Mouse (Mus musculus): Measurements from ENCODE around the gene Coq9. TPM values are rescaled to one million over a fixed set of nuclear protein-coding genes. Genes with fewer than 3 reads are reported as not detected.

Coq9 gene
- total and polyA plus RNA-seq, 2 experiments from 2014 or later, result 52.6 to 87.3 TPM

DNA sequence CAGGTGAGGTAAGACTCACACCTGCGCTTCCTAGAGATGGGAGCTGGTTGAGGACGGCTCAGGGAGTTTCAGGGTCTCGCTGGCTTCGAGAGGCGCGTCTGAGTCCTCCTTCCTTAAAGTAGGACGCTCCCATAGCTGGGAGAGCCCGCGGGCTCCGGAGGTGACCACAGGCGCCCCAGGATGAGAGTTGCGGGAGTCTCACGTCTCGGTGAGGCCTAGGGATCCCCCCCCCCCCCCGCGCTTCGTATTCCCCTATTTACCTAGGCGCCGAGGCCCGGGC, 37.7 kb downstream of the Coq9 start:
- no peaks in the 10 kb centered on the region; the same call in 1 of the 2 replicates for H3K27me3 ChIP-seq (ENCODE audit: insufficient read depth, low read length)
- TF ChIP-seq CTCF (IDR thresholded peaks at IDR 0.05; ENCODE audit: low read depth), result no peak
- H3K4me1 ChIP-seq (ENCODE audit: insufficient read depth), result peaks cover 13% of the 10 kb centered on the region
- DNase-seq (no peak), ATAC-seq (no peak)
- no peaks in the 10 kb centered on the region for H3K9me3 ChIP-seq (ENCODE audit: low read length)
- H3K4me3 ChIP-seq (ENCODE audit: low read depth, low read length), result peak overlapping the region; percentile 58
- H3K9ac ChIP-seq, result peak overlapping the region; percentile 53
- peak overlapping the region; percentile 94 for H3K4me2 ChIP-seq (ENCODE audit: low read depth)
- H3K27ac ChIP-seq (ENCODE audit: low read depth, low read length), result 0 out of 2 replicates have a peak overlapping the region, but pooled peaks have one; percentile 21
- 6% methylated on average over 11 of the region's 20 CpGs for WGBS
- no peaks in the 10 kb centered on the region for H3K36me3 ChIP-seq (ENCODE audit: insufficient read depth)

DNA sequence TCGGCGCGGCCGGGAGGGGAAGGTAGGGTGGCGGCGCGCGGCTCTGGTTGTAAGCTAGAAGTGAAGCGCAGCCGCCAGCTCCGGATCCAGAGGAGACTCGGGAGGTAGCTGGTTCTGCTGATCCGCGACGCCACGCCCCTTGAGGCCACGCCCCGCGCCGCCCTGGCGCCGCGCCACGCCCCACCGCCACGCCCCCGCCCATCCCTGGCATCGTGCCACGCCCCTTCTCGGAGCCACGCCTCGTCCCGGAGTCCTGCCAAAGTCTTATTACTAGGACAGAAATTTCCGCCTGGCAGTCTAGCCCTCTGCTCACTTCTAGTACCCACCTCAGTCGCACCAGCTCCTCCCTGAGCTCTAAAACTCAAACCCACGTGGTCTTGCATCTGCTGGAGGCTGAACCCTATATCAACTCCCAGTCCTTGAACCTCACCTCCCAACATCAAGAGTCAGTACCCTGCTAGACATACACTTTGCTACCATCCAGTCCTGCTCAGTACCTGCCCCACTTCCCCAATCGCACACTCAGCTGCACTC, 38.1 kb downstream of the Coq9 start, which contains the start of gene Dok4:
Gene Dok4 (minus strand): TSS at position 134 of the 534 bp plus-strand sequence.
- Histone ChIP-seq H3K27me3 (ENCODE audit: insufficient read depth, low read length) (no peaks in the 10 kb centered on the region; the same call in 1 of the 2 replicates), H3K9ac (peak within 1 kb of the TSS; percentile 53), H3K9me3 (ENCODE audit: low read length) (no peaks in the 10 kb centered on the region), H3K4me2 (ENCODE audit: low read depth) (peak within 1 kb of the TSS; percentile 94), H3K4me3 (ENCODE audit: low read depth, low read length) (peak within 1 kb of the TSS; percentile 58), H3K4me1 (ENCODE audit: insufficient read depth) (peaks cover 13% of the 10 kb centered on the region), H3K27ac (ENCODE audit: low read depth, low read length) (0 out of 2 replicates have a peak within 1 kb of the TSS, but pooled peaks have one; percentile 21), H3K36me3 (ENCODE audit: insufficient read depth) (no peaks in the 10 kb centered on the region)
- ATAC-seq, result peak; percentile 48
- DNase-seq, result peak; percentile 70
- under 1% methylated on average over 30 of the region's 37 CpGs for WGBS
- no peak for TF ChIP-seq CTCF (IDR thresholded peaks at IDR 0.05; ENCODE audit: low read depth)

DNA sequence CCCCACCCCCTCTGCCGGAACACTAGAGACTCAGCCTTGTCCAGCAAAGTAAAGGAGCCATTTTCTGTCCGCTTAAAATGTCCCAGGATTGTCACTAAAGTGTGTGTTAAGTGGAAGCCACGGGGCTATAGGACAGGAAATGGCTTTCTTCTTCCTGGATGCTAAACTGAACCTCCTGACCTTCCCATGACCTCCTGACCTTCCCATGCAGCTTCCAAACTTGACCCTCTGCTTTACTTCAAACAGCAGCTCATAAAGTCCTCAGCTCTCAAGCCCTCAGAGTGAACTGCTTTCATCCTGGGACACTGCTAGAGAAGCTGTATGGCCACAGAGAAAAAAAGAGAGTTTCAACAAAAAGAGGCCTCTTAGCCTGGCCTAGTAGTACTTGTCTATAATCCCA, 38.7 kb downstream of the Coq9 start:
- Histone ChIP-seq H3K4me3 (ENCODE audit: low read depth, low read length) (no peak overlapping the region), H3K9ac (no peak overlapping the region), H3K9me3 (ENCODE audit: low read length) (no peaks in the 10 kb centered on the region), H3K27ac (ENCODE audit: low read depth, low read length) (no peak overlapping the region), H3K4me1 (ENCODE audit: insufficient read depth) (peaks cover 10% of the 10 kb centered on the region; the same call in 1 of the 2 replicates), H3K36me3 (ENCODE audit: insufficient read depth) (no peaks in the 10 kb centered on the region), H3K27me3 (ENCODE audit: insufficient read depth, low read length) (no peaks in the 10 kb centered on the region; the same call in 1 of the 2 replicates), H3K4me2 (ENCODE audit: low read depth) (no peak overlapping the region)
- ATAC-seq, result no peak
- no peak for TF ChIP-seq CTCF (IDR thresholded peaks at IDR 0.05; ENCODE audit: low read depth)
- whole genome bisulfite sequencing, result 51% methylated on average over 3 of the region's 3 CpGs
- no peak for DNase-seq

DNA sequence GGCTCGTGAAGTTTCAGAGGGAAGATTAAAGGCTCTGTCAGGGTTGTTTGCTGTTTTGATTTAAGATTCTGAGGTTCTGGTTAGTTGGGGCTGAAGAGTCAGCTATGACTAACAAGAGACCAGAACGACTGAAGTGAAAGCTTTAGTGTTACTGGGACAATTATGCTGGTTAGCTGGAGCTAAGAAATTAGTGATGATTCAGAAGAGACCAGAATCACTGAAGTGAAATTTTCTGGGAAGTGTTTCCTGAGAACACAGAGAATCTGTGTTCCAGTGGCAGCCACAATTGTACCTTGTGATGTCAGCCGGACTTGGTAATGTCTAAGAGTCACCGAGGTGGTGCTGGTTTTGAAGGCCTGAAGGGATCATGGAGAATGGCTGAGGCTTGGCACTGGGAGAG, 42.6 kb downstream of the Coq9 start:
- H3K36me3 ChIP-seq (ENCODE audit: insufficient read depth), result no peaks in the 10 kb centered on the region
- H3K4me2 ChIP-seq (ENCODE audit: low read depth), result no peak overlapping the region
- DNase-seq, result no peak
- WGBS, result 78% methylated on average over 4 of the region's 4 CpGs
- H3K4me3 ChIP-seq (ENCODE audit: low read depth, low read length), result no peak overlapping the region
- H3K9me3 ChIP-seq (ENCODE audit: low read length), result no peaks in the 10 kb centered on the region
- H3K27ac ChIP-seq (ENCODE audit: low read depth, low read length), result no peak overlapping the region
- no peak for ATAC-seq
- H3K9ac ChIP-seq, result no peak overlapping the region
- TF ChIP-seq CTCF (IDR thresholded peaks at IDR 0.05; ENCODE audit: low read depth), result no peak
- no peaks in the 10 kb centered on the region for H3K27me3 ChIP-seq (ENCODE audit: insufficient read depth, low read length)
- no peaks in the 10 kb centered on the region for H3K4me1 ChIP-seq (ENCODE audit: insufficient read depth)

DNA sequence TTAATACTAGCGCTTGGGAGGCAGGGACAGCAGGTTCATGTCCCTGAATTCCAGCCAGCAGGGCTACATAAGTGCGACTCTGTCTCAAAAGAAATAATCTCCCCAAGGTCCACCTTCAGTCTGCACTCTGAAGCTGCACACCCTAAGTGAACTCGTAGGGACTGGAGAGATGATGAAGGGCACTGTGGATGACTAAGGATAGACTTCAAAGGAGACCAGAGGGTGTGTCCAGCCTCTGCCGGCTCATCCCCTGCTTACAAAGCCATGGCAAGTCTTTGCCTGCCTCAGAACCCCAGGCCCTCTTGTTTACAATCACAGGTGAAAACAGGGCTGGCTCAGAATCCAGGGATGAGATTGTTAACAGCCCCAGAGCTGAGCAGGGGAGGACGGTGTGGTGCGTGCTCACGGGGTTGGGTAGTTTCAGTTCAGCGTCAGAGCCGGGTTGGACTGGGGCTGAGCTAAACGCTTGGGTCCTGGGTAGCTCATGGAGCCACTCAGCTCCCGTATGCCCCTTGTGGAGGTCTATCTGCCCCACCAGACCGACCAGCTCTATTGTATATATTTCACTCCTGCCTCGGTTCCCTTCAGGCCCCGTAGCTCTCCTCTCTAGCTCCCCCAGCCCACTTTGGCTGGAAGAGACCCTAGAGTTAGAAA, 50.4 kb downstream of the Coq9 start:
- no peaks in the 10 kb centered on the region for H3K36me3 ChIP-seq (ENCODE audit: insufficient read depth)
- no peaks in the 10 kb centered on the region for H3K4me1 ChIP-seq (ENCODE audit: insufficient read depth)
- H3K4me3 ChIP-seq (ENCODE audit: low read depth, low read length), result no peak overlapping the region
- no peak overlapping the region for H3K4me2 ChIP-seq (ENCODE audit: low read depth)
- no peaks in the 10 kb centered on the region for H3K27me3 ChIP-seq (ENCODE audit: insufficient read depth, low read length)
- ATAC-seq (no peak), DNase-seq (no peak)
- TF ChIP-seq CTCF (IDR thresholded peaks at IDR 0.05; ENCODE audit: low read depth), result no peak
- H3K27ac ChIP-seq (ENCODE audit: low read depth, low read length), result no peak overlapping the region
- WGBS, result 43% methylated on average over 14 of the region's 14 CpGs
- no peaks in the 10 kb centered on the region for H3K9me3 ChIP-seq (ENCODE audit: low read length)
- no peak overlapping the region for H3K9ac ChIP-seq

DNA sequence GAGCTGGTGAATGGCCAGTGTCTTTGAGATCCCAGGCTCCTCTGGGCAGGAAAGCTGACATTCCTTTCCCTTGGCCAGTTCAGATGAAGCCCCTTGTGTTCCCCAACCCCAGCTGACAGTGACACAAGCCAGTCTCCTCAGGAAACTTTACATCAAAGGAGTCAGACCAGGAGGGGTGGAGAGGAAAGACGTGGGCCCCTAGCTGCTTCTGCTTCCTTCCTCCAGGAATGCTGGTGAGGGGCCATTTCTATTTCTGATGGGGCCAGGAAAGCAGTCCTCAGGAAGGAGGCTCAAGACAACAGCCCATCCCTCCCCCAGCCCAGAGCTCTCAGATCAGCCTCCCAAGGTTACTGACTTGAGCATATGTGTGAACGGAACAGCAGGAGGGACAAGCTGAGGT, 54.8 kb downstream of the Coq9 start:
- TF ChIP-seq CTCF (IDR thresholded peaks at IDR 0.05; ENCODE audit: low read depth), result no peak
- no peaks in the 10 kb centered on the region for H3K27me3 ChIP-seq (ENCODE audit: insufficient read depth, low read length)
- 39% methylated on average over 2 of the region's 2 CpGs for WGBS
- no peak for DNase-seq
- ATAC-seq, result no peak
- H3K4me1 ChIP-seq (ENCODE audit: insufficient read depth), result no peaks in the 10 kb centered on the region
- no peak overlapping the region for H3K27ac ChIP-seq (ENCODE audit: low read depth, low read length)
- H3K9ac ChIP-seq, result no peak overlapping the region
- no peak overlapping the region for H3K4me3 ChIP-seq (ENCODE audit: low read depth, low read length)
- no peak overlapping the region for H3K4me2 ChIP-seq (ENCODE audit: low read depth)
- no peaks in the 10 kb centered on the region for H3K36me3 ChIP-seq (ENCODE audit: insufficient read depth)
- no peaks in the 10 kb centered on the region for H3K9me3 ChIP-seq (ENCODE audit: low read length)

DNA sequence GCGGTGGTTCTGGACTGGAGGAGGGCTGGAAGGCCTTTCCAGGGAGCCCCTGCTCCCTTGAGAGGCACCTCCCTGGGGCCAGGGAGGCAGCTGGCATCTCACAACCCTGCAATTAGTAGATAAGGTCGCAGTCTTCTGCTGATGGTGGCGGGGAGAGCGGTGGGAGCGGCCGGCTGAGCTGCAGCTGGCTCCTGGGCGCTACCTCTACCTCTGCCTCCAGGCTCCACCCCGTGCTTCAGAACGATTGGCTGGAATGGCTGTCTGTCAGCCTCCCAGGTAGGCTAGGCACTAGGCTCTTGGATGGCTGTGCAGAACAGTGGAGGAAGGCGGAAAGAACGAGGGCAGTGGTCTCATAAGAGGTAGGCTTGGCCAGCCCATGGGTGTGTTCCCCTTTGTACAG, 61.1 kb downstream of the Coq9 start:
- no peaks in the 10 kb centered on the region for H3K4me1 ChIP-seq (ENCODE audit: insufficient read depth)
- WGBS, result 10% methylated on average over 11 of the region's 11 CpGs
- no peak for TF ChIP-seq CTCF (IDR thresholded peaks at IDR 0.05; ENCODE audit: low read depth)
- no peak overlapping the region for H3K27ac ChIP-seq (ENCODE audit: low read depth, low read length)
- H3K4me3 ChIP-seq (ENCODE audit: low read depth, low read length), result no peak overlapping the region
- no peaks in the 10 kb centered on the region for H3K27me3 ChIP-seq (ENCODE audit: insufficient read depth, low read length)
- H3K9ac ChIP-seq, result no peak overlapping the region
- no peak for ATAC-seq
- no peaks in the 10 kb centered on the region for H3K36me3 ChIP-seq (ENCODE audit: insufficient read depth)
- no peaks in the 10 kb centered on the region for H3K9me3 ChIP-seq (ENCODE audit: low read length)
- no peak for DNase-seq
- H3K4me2 ChIP-seq (ENCODE audit: low read depth), result 0 out of 2 replicates have a peak overlapping the region, but pooled peaks have one; percentile 5
